Mouse (Mus musculus): ENCODE data around the gene Zfp985.
"Not testable (repeated sequence)": the region's sequence is repeated elsewhere in the genome, so short reads cannot be mapped to it uniquely, and the experiment has no call there.

Gene Zfp985

DNA sequence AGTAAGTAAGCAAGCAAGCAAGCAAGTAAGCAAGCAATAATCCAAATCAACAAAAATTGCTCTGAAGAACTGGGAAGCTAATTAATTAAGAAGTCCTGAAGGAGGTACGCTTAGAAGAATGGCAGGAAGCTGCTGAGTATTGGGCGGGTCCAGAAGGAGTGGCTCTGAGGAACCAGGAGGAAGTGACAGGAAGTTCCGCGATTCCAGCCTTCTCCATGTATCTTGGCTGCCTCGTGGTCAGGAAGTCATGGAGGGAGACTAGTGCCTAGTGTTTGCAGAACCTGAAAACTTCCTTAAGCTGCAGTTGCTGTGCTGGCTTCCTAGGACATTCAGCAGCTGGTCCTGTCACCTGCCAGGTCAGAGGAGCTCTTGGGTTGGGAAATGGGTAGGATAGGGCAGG, at the start of gene Zfp985:
Gene Zfp985, plus strand, starts transcription at position 207 of the 400 bp plus-strand sequence.
- DNase-seq: not testable (repeated sequence)

DNA sequence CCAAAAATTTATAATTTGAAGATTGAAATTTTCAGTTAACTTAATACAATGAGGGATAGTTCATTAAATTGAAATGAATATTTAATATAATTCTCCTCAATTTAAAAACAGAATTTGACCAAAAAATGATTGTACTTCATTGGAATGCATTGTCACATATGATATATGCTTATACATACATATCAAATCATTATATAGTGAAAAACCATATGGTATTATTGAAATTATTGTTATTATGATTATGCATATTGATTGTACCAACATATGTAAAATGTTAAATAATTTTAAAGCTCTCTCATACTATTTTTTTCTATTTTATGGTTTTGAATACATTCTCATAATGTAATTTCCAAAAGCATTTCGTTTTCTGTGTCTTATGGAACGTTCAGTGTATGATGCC, 43.9 kb upstream of the Zfp985 start:
- no peak for DNase-seq

DNA sequence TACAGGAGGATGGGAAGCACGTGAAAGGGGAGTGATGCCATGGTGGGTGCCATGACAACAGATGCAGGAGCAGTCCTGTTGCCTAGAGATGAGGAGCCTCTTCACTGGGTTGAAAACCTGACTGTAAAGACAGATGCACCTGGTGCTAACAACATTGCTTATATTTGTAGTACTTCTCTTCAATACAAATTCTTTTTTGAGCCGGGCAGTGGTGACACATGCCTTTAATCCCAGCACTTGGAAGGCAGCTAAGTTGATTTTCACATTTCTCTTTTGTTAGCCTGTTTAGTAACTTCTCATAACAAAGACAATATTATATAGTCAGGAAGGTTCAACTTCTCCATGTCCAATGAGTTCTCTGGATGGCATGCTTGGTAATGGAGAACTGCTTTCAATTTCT, 34.1 kb upstream of the Zfp985 start:
- DNase-seq: no peak

DNA sequence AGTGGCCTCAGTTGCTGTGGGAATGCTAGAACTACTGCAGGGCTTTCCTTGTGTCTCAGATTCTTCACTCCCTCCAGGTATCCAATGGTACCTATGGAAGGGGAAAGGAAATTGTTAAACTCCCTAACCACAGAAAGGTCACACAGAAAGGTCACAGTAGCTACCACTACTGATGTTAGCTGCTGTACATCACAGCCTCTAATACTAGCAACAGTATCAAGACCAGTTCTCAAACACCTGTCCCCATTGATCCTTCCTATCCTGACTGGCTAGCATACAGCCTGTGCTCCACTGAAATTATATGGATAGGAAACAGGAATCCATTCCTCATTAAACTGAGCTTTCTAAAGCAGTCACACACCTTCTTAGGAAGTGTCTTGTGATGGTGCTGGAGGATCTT, 33.0 kb upstream of the Zfp985 start:
- no peak for DNase-seq

DNA sequence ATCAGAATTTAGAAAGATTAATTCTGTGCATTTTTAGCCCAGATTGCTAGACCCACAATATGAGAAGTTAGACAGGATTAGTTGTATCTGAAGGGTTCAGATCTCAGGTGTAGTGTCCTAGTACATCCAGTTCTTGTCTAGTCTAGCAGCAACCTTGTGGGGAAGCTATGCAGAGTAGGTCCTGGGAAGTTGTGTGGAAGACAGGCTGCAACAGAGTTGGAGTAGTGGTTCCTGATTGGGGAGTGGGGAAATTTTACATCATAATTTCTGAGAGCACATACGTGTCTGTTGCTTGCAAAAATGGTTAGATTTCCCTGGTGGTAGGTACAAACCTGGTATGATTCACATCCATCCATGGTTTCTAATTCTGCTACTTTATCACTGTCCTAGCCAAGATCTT, 28.0 kb upstream of the Zfp985 start:
- DNase-seq: no peak

DNA sequence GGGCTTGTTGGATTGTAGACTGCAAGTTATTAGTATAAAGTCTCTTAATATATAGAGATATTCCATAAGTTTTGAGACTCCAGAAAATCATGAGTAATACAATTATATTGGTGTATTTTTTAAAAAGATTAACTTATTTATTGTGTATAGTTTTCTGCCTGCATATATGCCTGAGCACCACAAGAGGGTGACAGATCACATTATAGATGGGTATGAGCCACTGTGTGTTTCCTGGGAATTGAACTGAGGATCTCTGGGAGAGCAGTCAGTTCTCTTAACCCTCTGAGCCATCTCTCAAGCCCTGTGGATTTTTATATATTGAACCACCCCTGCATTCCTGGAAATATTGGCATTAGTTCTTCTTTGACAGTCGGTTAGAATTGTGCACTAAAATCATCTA, 22.7 kb upstream of the Zfp985 start:
- no peak for DNase-seq

DNA sequence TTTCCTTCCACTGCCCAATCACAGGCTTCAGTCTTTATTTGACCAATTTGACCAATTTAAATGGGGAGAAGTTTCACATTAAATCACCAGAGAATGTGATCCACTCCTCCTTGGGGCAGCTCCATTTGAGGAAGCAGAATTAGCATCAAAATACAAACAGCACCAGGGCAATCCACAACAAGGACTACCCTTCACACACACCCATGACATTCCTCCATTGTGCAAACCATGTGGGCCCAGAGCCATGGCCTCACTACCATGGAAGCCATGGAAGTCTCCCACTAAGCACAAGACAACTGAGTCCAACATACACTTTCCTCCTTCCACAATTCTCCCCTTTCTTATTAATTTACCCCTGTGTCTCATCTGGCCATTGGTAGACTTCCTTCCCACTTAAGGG, 17.2 kb upstream of the Zfp985 start:
- DNase-seq: not testable (repeated sequence)

DNA sequence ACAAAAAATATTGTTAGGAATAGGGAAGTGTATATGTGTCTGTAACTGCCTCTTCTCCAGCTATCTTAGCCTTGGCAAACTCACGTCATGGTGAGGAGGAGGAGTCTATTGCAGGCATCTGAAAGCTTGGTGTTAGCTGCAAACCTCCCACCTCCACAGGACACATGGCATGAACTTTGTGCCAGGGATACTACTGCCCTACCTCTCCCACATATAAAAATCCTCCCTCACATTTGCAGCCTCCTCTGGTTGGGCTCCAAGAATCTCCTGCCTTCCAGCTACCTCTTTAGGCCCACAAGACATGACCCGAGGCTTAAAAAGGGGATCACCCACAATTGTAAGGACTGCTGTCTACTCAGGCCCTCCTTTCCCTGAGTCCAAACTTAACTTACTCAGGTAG, 15.4 kb upstream of the Zfp985 start:
- no peak for DNase-seq

DNA sequence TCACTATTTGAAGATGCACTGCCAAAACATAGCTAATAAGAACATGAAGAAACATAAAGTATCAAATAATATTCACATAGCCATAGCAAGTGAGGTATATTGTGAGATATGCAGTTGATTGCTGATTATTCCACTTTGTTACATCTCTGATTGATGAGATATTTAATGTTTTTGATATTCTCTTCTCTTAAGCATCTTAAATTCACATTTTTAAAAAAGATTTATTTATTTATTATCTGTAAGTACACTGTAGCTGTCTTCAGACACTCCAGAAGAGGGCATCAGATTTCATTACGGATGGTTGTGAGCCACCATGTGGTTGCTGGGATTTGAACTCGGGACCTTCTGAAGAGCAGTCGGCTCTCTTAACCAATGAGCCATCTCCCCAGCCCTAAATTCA, 13.2 kb upstream of the Zfp985 start, which contains the start of gene Gm16503:
Gene Gm16503, plus strand, starts transcription at position 301 of the 400 bp plus-strand sequence.
- DNase-seq: not testable (repeated sequence)

DNA sequence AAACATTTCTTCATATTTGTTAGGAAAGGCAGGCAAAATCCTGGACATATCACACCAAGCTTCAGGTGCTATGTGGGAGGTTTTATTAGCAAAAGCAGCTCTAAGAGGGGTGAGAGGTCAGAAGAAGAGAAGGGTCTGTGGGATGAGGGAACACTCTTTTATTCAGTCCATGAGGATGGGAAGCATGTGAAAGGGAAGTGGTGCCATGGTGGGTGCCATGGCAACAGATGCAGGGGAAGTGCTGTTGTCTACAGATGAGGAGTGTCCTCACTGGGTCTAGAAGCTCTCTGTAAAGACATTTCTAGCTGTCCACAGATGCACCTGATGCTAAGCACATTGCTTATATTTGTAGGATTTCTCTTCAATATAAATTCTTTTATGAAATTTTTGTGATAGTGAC, 12.0 kb upstream of the Zfp985 start:
- DNase-seq: no peak

DNA sequence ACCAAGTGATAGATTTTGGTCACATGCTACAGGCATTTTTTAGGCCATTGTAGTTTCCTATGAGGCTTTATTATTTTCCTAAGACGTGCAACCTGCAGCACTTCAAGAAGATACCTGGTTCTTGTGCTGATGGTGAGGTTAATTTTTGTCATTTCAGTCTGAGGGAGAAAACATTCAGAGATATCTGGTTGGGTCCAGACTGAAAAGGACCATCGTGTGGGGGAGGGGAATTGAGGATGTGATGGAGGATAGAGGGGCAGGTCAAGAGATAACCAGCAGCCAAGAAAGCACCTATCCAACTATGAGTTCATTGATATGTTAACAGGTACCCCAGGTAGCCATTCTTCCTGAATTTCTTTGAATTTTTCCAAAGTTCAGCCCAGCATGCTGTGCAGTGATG, 1.3 kb downstream of the Zfp985 start:
- DNase-seq: not testable (repeated sequence)

DNA sequence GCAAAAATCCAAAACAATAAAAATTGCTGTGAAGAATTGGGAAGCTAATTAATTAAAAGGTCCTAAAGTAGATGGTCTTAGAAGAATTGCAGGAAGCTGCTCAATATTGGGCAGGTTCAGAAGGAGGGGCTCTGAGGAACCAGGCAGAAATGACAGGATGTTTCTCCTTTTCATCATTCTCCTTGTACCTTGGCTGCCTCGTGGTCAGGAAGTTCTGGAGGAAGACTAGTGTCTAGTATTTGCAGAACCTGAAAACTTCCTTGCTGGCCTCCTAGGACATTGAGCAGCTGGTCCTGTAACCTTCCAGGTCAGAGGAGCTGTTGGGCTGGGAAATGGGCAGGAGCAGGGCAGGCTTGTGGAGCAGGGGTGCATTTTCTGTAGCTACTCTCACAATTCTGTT, 3.8 kb downstream of the Zfp985 start:
- DNase-seq: not testable (repeated sequence)

DNA sequence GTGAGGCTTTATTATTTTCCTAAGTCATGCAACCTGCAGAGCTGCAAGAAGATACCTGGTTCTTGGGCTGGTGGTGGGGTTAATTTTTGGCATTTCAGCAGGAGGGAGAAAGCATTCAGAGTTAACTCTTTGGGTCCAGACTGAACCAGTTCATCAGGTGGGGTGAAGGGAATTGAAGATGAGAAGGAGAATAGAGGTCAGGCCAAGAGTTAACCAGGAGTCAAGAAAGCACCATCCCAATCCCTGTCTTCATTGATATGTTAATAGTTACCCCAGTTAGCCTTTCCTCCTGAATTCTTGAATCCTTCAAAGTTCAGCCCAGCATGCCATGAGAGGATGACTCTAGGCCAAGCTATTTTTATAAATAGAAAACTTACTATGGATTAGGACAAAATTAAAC, 4.9 kb downstream of the Zfp985 start:
- not testable (repeated sequence) for DNase-seq

DNA sequence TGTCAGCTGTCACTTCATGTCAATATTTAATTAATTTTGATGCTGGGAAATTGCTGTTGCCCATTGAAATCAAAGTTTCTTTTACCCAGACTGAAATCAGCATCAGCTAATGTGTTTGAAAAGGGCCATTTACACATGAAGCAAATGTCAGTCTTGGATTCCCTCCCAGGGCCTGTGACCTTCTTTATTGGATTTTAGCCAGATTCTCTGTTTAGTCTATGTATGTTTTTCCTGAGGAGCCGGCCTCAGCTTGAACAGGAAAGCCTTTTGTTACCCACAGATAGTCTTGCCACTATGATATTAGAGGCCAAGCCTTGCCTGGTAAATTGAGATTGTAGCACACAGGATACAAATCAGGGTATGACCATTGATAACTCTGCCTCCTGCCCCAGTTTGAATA, 6.0 kb downstream of the Zfp985 start:
- not testable (repeated sequence) for DNase-seq

DNA sequence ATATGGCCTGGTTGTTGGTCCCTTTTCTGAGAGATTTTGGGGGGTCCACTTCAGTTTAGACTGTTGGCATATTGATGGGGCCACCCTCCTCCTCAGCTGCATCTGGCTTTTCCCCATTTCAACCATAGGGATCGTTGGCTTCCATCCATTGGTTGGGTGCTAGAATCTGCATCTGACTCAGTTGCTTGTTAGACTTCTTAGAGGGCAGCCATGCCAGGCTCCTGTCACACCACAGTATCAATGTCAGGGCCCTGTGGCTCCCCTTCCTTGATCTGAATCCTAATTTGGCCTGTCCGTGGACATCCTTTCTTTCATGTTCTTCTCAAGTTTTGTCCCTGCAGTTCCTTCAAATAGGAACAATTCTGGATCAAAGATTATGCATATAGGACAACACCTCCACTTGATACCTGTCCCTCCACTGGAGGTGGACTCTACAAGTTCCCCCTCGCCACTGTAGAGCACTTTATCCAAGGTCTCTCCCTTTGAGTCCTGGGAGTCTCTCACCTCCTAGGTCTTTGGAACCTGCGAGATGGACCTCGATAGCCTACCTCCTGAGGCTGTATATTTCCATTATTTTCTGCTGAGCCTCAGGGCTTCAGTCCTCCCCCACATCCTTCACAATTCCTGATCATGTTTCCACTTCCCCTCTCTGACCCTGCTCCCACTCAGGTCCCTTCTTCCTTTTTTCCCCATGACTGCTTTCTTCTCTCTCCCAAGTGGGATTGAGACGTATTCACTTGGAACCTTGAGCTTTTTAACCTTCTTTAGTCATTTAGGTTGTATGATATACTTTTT, 12.5 kb downstream of the Zfp985 start:
- no peak for DNase-seq

DNA sequence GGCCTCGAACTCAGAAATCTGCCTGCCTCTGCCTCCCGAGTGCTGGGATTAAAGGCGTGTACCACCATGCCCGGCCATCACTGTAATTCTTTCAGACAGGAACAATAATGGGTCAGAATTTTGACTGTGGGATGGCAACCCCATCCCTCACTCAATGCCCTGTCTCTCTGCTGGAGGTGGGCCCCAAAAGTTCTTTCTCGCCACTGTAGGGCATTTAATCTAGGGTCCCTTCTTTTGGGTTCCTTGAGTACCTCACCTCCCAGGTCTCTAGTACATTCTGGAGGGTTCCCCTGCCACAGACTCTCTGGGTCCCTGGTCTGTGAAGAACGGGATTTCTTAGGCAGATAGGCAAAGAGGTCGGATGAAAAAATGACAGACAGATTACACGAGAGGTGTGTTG, 18.1 kb downstream of the Zfp985 start:
- not testable (repeated sequence) for DNase-seq

DNA sequence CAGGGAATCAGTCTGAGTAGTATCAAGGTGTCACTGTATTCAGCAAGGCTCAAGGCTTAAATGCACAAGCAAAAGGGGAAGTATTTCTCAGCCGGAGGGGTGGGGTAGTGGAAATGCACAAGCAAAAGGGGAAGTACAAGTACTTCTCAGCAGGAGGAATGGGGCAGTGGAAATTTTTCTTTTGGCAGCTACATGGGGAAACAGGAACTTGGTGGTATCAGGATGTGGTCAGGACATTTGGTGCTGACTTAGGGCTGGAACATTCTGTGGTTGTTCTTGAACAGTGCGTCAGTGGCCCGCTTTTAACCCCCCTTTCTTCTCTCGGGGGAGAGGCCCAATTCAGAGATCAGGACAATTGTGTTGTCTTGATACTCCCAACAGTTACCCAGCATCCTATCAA, 26.3 kb downstream of the Zfp985 start:
- not testable (repeated sequence) for DNase-seq

DNA sequence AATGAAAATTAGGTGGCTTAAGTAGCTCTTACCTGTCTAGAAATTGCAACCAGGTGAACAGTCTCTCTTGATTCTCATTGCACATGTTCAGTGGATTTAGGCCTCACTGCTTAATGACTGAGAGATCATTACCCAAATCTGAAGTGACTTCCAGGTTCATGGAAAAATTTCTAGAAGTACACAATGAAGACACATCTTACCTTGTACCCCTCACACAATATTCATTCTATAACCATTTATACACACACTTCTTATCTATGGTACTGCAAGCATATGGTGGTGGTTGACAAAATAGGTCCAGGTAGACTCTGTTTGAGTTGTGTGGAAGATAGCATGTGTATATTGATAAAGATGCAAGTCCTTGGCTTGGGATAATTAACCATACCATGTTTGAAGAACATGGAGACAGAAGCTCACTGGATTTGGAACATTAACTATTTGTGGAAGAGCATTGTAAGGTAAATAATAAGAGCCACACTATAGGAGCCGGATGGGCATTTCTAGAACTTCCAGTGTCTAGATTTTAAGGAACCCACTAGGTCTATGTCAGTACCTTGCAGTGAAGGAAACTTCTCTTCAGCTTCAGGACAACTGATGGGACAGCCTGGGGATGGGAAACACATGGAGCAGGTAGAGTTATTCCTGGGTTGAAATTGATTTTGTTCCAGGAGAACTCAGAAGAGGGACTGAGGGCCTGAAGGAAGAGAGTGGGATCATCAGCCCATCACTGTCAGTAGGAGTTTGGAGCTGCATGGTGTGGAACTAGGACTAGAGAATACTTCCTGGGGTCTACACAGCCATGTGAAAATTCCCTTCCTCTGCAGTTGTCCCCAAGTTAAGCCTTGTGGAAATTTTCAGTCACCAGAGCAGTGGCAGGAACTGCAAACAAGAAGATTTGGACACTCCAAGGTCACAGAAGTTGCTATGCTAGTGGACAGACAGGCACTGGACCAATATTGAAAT, 33.7 kb downstream of the Zfp985 start:
- no peak for DNase-seq

DNA sequence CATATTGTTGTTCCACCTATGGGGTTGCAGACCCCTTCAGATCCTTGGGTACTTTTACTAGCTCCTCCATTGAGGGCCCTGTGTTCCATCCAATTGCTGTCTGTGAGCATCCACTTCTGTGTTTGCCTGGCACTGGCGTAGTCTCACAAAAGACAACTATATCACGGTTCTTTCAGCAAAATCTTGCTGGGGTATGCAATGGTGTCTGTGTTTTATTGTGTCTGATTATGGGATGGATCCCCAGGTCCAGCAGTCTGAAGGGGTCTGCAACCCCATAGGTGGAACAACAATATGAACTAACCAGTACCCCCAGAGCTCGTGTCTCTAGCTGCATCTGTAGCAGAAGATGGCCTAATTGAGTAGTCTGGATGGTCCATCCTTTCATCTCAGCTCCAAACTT, 41.6 kb downstream of the Zfp985 start:
- not testable (repeated sequence) for DNase-seq

DNA sequence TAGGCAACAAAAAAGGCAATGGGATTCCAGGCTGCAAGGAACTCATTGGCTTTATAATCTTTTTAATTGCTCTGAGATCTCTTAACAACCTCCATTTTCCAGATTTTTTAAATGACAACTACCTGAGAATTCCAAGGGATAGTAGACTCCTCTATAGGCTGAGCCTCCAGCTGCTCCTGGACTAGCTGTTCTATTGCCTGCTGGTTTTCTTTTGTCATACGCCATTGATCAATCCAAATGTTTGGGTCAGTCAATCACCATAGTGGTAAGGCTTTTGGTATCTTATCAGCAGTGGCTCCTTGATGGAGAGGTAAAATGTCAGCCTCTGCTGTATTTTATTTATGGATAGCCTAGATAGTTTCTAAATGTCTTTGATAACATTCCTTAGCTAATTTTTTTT, 44.6 kb downstream of the Zfp985 start:
- DNase-seq: no peak

DNA sequence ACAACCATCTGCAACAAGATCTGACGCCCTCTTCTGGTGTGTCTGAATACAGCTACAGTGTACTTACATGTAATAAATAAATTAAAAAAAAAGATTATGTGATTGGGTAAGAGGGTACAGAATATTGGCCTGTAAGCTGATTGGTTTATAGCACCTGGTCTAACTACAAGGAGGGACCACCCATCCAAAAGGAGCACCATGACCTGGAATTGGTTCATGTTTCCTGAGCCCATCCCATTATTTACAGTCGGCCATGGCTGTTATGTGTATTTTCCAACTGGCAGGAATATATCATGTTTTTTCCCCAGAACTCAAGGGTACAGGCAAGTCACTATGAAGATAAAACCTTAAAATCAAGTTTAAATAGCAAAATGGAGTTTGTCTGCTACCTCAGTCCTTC, 45.8 kb downstream of the Zfp985 start:
- no peak for DNase-seq

DNA sequence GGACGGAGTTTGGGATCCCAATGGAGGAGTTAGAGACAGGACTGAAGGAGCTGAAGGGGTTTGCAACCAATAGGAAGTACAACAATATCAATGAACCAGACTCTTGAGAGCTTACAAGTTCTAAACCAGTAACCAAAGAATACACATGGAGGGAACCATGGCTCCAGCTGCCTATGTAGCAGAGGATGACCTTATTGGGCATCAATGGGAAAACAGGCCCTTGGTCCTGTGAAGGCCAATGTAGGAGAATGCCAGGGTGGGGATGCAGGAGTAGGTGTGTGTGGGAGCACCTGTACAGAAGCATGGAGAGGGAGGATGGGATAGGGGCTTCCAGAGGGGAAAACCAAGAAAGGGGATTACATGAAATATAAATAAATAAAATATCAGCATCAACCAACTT, 48.8 kb downstream of the Zfp985 start:
- no peak for DNase-seq

DNA sequence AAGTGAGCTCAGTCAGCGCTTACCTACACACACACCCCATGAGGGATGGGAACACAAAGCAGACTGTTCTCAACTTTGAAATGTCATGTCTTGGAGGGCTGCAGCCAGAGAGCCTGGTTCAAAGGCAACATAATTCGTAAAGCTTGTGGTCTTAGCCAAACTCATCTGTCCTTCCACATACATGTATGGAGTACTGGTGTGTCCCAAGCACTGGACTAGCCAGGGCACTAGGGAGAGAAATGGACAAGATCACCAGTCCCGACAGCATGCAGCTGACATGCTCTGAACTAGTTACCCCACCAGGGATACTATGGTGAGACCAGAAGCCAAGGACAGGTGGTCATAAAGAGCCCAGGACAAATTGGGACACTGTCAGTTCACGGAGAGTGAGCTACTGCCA, 50.7 kb downstream of the Zfp985 start:
- DNase-seq: no peak

DNA sequence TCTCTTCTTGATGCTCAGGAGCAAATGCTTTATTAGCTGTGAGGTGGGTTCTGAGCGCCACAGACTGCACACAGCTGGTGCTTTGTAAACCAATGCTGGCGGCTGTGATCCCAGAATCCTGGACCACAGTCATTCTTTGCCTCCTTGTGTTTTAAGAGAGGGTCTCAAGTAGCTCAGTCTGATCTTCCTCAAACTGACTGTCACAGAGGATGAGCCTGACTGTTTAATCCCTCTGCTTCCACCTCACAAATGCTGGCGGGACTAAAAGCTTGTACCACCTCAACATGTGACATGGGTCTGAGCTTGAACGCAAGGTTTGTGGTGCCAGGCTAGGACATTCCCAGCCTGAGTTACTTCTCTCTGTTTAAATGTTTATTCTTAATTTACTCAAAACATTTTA, 52.4 kb downstream of the Zfp985 start:
- no peak for DNase-seq
